Mouse (Mus musculus) CH12.LX (cell line): ENCODE measurements at regions not wholly inside any gene's neighbourhood (a gene's known extent, or its start where the extent isn't known, plus 50 kb on each side); places are given as distances from the start of the nearest gene placed in this dataset.

Experiments used
- DNase-seq: peaks from one replicate; pipeline ENCODE4 v3.0.0-alpha.2; 2013; ENCODE audit errors: extremely low read depth
- H3K27ac ChIP-seq: 2 replicates; pipeline ENCODE4 v1.5.1; 2012; ENCODE audit warnings: low read depth, mild to moderate bottlenecking, control low read depth, moderate library complexity; ENCODE audit not compliant: insufficient read depth
- H3K27me3 ChIP-seq: replicated peaks from 2 replicates; pipeline ENCODE3; 2012; ENCODE audit warnings: inconsistent platforms
- H3K36me3 ChIP-seq, 2 experiments: replicated peaks in 1 of 2; 2 replicates each; pipeline versions ENCODE3 to v1.6.1; 2012; ENCODE audit warnings: inconsistent platforms in 1 of 2, low read length in 1 of 2, mild to moderate bottlenecking in 1 of 2, mixed read lengths in 1 of 2, moderate library complexity in 1 of 2; ENCODE audit not compliant: control insufficient read depth in 1 of 2, insufficient read depth in 1 of 2
- H3K4me1 ChIP-seq, 2 experiments: 2 replicates each; pipeline ENCODE4 v1.6.1; 2012; ENCODE audit warnings: inconsistent platforms in 1 of 2, moderate library complexity in 1 of 2; ENCODE audit not compliant: insufficient read depth in 2 of 2, control insufficient read depth in 1 of 2
- H3K4me2 ChIP-seq: 2 replicates; pipeline ENCODE4 v1.6.1; 2012; ENCODE audit warnings: low read depth, mild to moderate bottlenecking, control low read depth; ENCODE audit not compliant: poor library complexity, insufficient read depth, severe bottlenecking
- H3K4me3 ChIP-seq, 3 experiments: fragments of 150-350 bp in 1 of 3; sonication (generic) in 1 of 3; replicated peaks in 1 of 3; 2 replicates each; pipeline versions ENCODE3 to v1.5.1; 2011 to 2012; ENCODE audit warnings: low read depth in 2 of 3, low read length in 2 of 3, mild to moderate bottlenecking in 2 of 3, moderate library complexity in 2 of 3, control low read depth in 1 of 3, improper control_type of control experiment in 1 of 3, inconsistent platforms in 1 of 3, mixed read lengths in 1 of 3; ENCODE audit not compliant: poor library complexity in 1 of 3
- H3K79me2 ChIP-seq: replicated peaks from 2 replicates; pipeline ENCODE4 v1.6.1; 2012; ENCODE audit warnings: mild to moderate bottlenecking, moderate library complexity; ENCODE audit not compliant: control insufficient read depth, poor library complexity, insufficient read depth, severe bottlenecking; ENCODE audit errors: extremely low read depth
- H3K9ac ChIP-seq: 2 replicates; pipeline ENCODE4 v1.6.1; 2012; ENCODE audit warnings: low read depth, mild to moderate bottlenecking, control low read depth, moderate library complexity; ENCODE audit not compliant: insufficient read depth
- H3K9me3 ChIP-seq: replicated peaks from 2 replicates; pipeline ENCODE3; 2012; ENCODE audit warnings: low read length, inconsistent platforms, mixed read lengths
- BHLHE40 ChIP-seq: IDR thresholded peaks from 2 replicates; pipeline ENCODE4 v1.6.1; 2011; ENCODE audit warnings: mild to moderate bottlenecking, low read depth, low read length, improper control_type of control experiment
- CTCF ChIP-seq, 2 experiments: IDR thresholded peaks in 1 of 2; conservative IDR thresholded peaks in 1 of 2; 2 replicates each; pipeline ENCODE4 v1.5.1; 2011 to 2012; ENCODE audit warnings: low read depth in 2 of 2, low read length in 2 of 2, improper control_type of control experiment in 1 of 2, inconsistent platforms in 1 of 2, mild to moderate bottlenecking in 1 of 2, moderate library complexity in 1 of 2
- ELF1 ChIP-seq: IDR thresholded peaks from 2 replicates; pipeline ENCODE4 v1.6.1; 2014; ENCODE audit warnings: low read depth, mild to moderate bottlenecking, inconsistent platforms, low read length, improper control_type of control experiment
- EP300 ChIP-seq: IDR thresholded peaks from 2 replicates; pipeline ENCODE4 v1.6.1; 2011; ENCODE audit warnings: low read length, improper control_type of control experiment
- GABPA ChIP-seq: IDR thresholded peaks from 2 replicates; pipeline ENCODE4 v1.6.1; 2012; ENCODE audit warnings: low read depth, low read length, improper control_type of control experiment, inconsistent platforms; ENCODE audit not compliant: insufficient replicate concordance
- HCFC1 ChIP-seq: IDR thresholded peaks from 2 replicates; pipeline ENCODE4 v1.6.1; 2012; ENCODE audit warnings: low read depth, mild to moderate bottlenecking, inconsistent platforms, low read length, improper control_type of control experiment
- MAFK ChIP-seq: IDR thresholded peaks from 2 replicates; pipeline ENCODE4 v1.6.1; 2011; ENCODE audit warnings: low read length, improper control_type of control experiment; ENCODE audit not compliant: insufficient replicate concordance
- MAX ChIP-seq: IDR thresholded peaks from 2 replicates; pipeline ENCODE4 v1.6.1; 2011; ENCODE audit warnings: low read length, improper control_type of control experiment
- MAZ ChIP-seq: IDR thresholded peaks from 2 replicates; pipeline ENCODE4 v1.6.1; 2012; ENCODE audit warnings: low read depth, mild to moderate bottlenecking, inconsistent platforms, low read length, improper control_type of control experiment, moderate library complexity
- MEF2A ChIP-seq: IDR thresholded peaks from 2 replicates; pipeline ENCODE4 v1.6.1; 2014; ENCODE audit warnings: low read depth, mild to moderate bottlenecking, inconsistent platforms, low read length, improper control_type of control experiment, borderline replicate concordance
- MXI1 ChIP-seq: IDR thresholded peaks from 2 replicates; pipeline ENCODE4 v1.6.1; 2011; ENCODE audit warnings: mild to moderate bottlenecking, low read depth, low read length, improper control_type of control experiment
- RAD21 ChIP-seq: IDR thresholded peaks from 2 replicates; pipeline ENCODE4 v1.6.1; 2011; ENCODE audit warnings: low read depth, mild to moderate bottlenecking, low read length, improper control_type of control experiment, moderate library complexity
- RCOR1 ChIP-seq: conservative IDR thresholded peaks from 2 replicates; pipeline ENCODE4 v1.6.1; 2012; ENCODE audit warnings: low read depth, mild to moderate bottlenecking, inconsistent platforms, low read length, improper control_type of control experiment
- SIN3A ChIP-seq: IDR thresholded peaks from 2 replicates; pipeline ENCODE4 v1.6.1; 2012; ENCODE audit warnings: low read length, improper control_type of control experiment, inconsistent platforms
- TBP ChIP-seq: conservative IDR thresholded peaks from 2 replicates; pipeline ENCODE4 v1.6.1; 2011; ENCODE audit warnings: low read depth, low read length, improper control_type of control experiment
- USF2 ChIP-seq: conservative IDR thresholded peaks from 2 replicates; pipeline ENCODE4 v1.6.1; 2011; ENCODE audit warnings: low read depth, low read length, improper control_type of control experiment
- ZMIZ1 ChIP-seq: IDR thresholded peaks from 2 replicates; pipeline ENCODE4 v1.6.1; 2012; ENCODE audit warnings: low read depth, mild to moderate bottlenecking, inconsistent platforms, low read length, improper control_type of control experiment
- dilution Hi-C: fragments of 300-500 bp; cut with MboI; formaldehyde crosslinking; loops from 2 replicates; pipeline ENCODE4 v1.14.3; 2020; ENCODE audit warnings: low sequenced_read_pairs; ENCODE audit not compliant: extremely low pct_unique_long_range_greater_than_20kb, extremely low pct_ligation_motif_present
- in situ Hi-C: fragments of 300-500 bp; cut with MboI; formaldehyde crosslinking; loops from 3 replicates; pipeline ENCODE4 v1.14.3; 2019; ENCODE audit warnings: low sequenced_read_pairs, low pct_ligation_motif_present, low pct_unique_long_range_greater_than_20kb, mixed read lengths

- in situ Hi-C loops: no loop called here
- dilution Hi-C loops: no loop called here
- H3K9me3 ChIP-seq: peaks cover 36% of the 10 kb centered on the region
- H3K4me1 ChIP-seq: no peaks in the 10 kb centered on the region
- H3K27ac ChIP-seq: no peak overlapping the region
- no peaks in the 10 kb centered on the region for H3K27me3 ChIP-seq
- H3K79me2 ChIP-seq: no peaks in the 10 kb centered on the region
- no peak for DNase-seq
- no peak for TF ChIP-seq ELF1
- TF ChIP-seq MAFK: no peak
- no peak for TF ChIP-seq CTCF (conservative IDR thresholded peaks at IDR 0.05 in 1 of 2, IDR thresholded peaks at IDR 0.05 in 1 of 2; ENCODE audit: low read depth in 2 of 2, low read length in 2 of 2)
- TF ChIP-seq ZMIZ1: no peak
- TF ChIP-seq SIN3A: no peak
- TF ChIP-seq MXI1: no peak
- no peak for TF ChIP-seq USF2
- TF ChIP-seq MAZ: no peak
- TF ChIP-seq MEF2A: no peak
- no peak for TF ChIP-seq MAX
- no peak for TF ChIP-seq HCFC1
- TF ChIP-seq RAD21: no peak
- TF ChIP-seq RCOR1: no peak
- TF ChIP-seq GABPA: no peak
- TF ChIP-seq EP300: no peak
- TF ChIP-seq, all 38 proteins: peak for 0
- Histone ChIP-seq H3K9ac (no peak overlapping the region), H3K36me3 (no peaks in the 10 kb centered on the region), H3K4me3 (no peak overlapping the region), H3K4me2 (no peak overlapping the region)
Observed at GRCm38 (mm10) chr16:39709387-39710039, 274.6 kb upstream of the Lsamp start.

DNA sequence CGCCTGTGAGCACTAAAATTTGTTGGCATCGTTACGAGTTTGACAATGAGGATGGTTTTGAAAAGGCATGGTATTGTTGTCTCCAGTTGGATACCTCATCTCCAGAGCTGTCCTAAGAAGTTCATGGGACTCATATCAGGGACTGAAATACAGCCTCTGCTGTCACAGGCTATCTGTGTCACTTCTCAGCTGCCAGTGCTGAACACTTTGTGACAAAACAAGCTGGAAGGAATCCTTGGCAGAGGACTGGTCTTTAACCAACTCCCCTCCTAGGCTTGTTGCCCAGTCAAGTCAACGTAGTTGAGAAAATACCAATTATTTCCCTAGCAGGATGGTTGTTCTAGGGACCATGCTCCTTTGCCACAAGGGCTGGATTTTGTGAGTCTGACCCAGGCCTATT, 256.6 kb upstream of the Lsamp start:
- Histone ChIP-seq H3K27me3 (no peaks in the 10 kb centered on the region), H3K9me3 (peaks cover 38% of the 10 kb centered on the region), H3K4me2 (no peak overlapping the region), H3K4me3 (no peak overlapping the region), H3K27ac (no peak overlapping the region), H3K9ac (no peak overlapping the region), H3K36me3 (no peaks in the 10 kb centered on the region), H3K4me1 (no peaks in the 10 kb centered on the region), H3K79me2 (no peaks in the 10 kb centered on the region)
- dilution Hi-C loops (no loop called here), in situ Hi-C loops (no loop called here)
- no peak for TF ChIP-seq EP300
- TF ChIP-seq TBP: no peak
- TF ChIP-seq BHLHE40: no peak
- TF ChIP-seq HCFC1: no peak
- no peak for DNase-seq
